Comparison of ENCODE assay signal across 9 mouse cellular contexts in the genomic region with DNA sequence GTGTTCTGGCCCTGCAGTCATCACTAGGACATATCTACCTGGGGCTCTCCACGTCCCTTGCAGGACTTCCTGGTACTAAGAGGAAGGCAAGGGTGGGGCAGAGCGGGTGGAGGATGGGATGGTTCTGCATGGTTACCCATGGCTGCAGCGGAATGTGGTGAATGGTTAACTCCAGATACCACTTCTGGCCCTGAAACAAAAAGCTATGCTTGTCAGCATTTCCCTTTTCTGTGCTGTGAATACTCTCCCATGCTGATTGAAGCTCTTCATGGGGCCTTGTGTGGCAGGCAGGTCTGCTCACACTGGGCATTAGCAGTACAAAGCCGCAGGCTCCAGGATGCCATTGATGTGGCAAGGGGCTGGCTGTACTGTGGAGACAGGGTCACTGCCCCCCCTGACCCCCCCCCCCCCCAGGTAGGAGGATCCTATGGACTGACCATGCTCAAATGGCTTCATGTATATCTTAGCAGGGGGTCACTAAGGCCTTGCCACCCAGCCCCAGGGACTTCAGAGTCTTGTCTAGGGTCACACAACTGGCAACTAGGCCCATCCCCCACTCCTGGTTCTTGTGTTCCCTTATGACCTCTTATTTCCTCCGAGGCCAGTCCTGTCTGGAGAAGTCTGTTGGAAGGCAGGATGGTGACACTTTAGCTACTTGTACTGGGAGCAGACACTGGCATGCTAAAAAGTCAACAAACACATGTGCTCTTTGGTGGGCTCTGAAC.
DNase-seq lines count a peak whose midpoint lies in the region; ATAC-seq and TF ChIP-seq lines count a peak whose summit lies in the region.
"Had no signal": no experiment of that assay in that cellular context is flagged by ENCODE, and none has a peak within 500 bp of the region (broad histone marks: within the 10 kb centered on the region; RNA-seq: fewer than 3 reads in every experiment).

No protein-coding gene starts in this region.

- no peaks in the 10 kb centered on the region for H3K36me3 ChIP-seq in CH12.LX (replicated peaks in 1 of 2; ENCODE audit: control insufficient read depth in 1 of 2, insufficient read depth in 1 of 2, low read length in 1 of 2)
- no peaks in the 10 kb centered on the region for H3K36me3 ChIP-seq in embryonic facial prominence, embryonic 14.5 days (ENCODE audit: control insufficient read depth, insufficient read depth, low read length)
- H3K36me3 ChIP-seq in midbrain, embryonic 12.5 days: no peaks in the 10 kb centered on the region
- no peaks in the 10 kb centered on the region for H3K36me3 ChIP-seq in forebrain, embryonic 12.5 days (replicated peaks)
- H3K36me3 ChIP-seq: heart, embryonic 13.5 days had no signal

- TF ChIP-seq CTCF in CH12.LX (conservative IDR thresholded peaks at IDR 0.05 in 1 of 2, IDR thresholded peaks at IDR 0.05 in 1 of 2; ENCODE audit: low read depth in 2 of 2, low read length in 2 of 2): no peak

- in situ Hi-C loops in CH12.LX (cut with MboI; ENCODE audit: low pct_ligation_motif_present, low pct_unique_long_range_greater_than_20kb, low sequenced_read_pairs): loop anchor here (25.0 kb wide), 1 partner anchor 220 kb away; no protein-coding TSS in a partner anchor

- WGBS in embryonic facial prominence, embryonic 14.5 days: 33% methylated on average over 5 of the region's 5 CpGs
- 27% methylated on average over 5 of the region's 5 CpGs for WGBS in midbrain, embryonic 12.5 days
- 30% methylated on average over 5 of the region's 5 CpGs for WGBS in forebrain, embryonic 12.5 days

- no peak overlapping the region for H3K4me3 ChIP-seq in CH12.LX (replicated peaks in 1 of 3; ENCODE audit: low read depth in 2 of 3, low read length in 2 of 3, poor library complexity in 1 of 3)
- no peak overlapping the region for H3K4me3 ChIP-seq in embryonic facial prominence, embryonic 14.5 days (ENCODE audit: low read depth, low read length)
- H3K4me3 ChIP-seq in midbrain, embryonic 12.5 days: no peak overlapping the region
- no peak overlapping the region for H3K4me3 ChIP-seq in forebrain, embryonic 12.5 days (replicated peaks)
- H3K4me3 ChIP-seq: heart, embryonic 13.5 days had no signal

- peak; percentile 44; the same call in 1 of the 2 replicates for ATAC-seq in embryonic facial prominence, embryonic 14.5 days (ENCODE audit: low read depth)
- 0 out of 2 replicates have a peak, but pooled peaks have one; percentile 27 for ATAC-seq in midbrain, embryonic 12.5 days (ENCODE audit: low FRiP score, low read depth)
- ATAC-seq in forebrain, embryonic 12.5 days (ENCODE audit: low FRiP score): no peak

- no peaks in the 10 kb centered on the region for H3K79me2 ChIP-seq in CH12.LX (replicated peaks; ENCODE audit: control insufficient read depth, extremely low read depth, insufficient read depth, poor library complexity, severe bottlenecking)

- H3K27me3 ChIP-seq in CH12.LX (replicated peaks): peaks cover 2% of the 10 kb centered on the region
- no peaks in the 10 kb centered on the region for H3K27me3 ChIP-seq in embryonic facial prominence, embryonic 14.5 days (replicated peaks; ENCODE audit: control insufficient read depth, insufficient read depth, low read length)
- peaks cover 20% of the 10 kb centered on the region; the same call in 1 of the 2 replicates for H3K27me3 ChIP-seq in midbrain, embryonic 12.5 days
- peaks cover 13% of the 10 kb centered on the region; the same call in 1 of the 2 replicates for H3K27me3 ChIP-seq in forebrain, embryonic 12.5 days

- DNase-seq in CH12.LX (ENCODE audit: extremely low read depth): peak; percentile 81
- DNase-seq in embryonic facial prominence, embryonic 14.5 days (ENCODE audit: low spot score): peak; percentile 36
- DNase-seq in kidney, postnatal 36 days: peak; percentile 85 to 93
- DNase-seq in left cerebral cortex, adult 18-20 months (ENCODE audit: low spot score in 2 of 2): no peak
- DNase-seq in frontal cortex, postnatal 10 days (ENCODE audit: low spot score in 2 of 2): no peak
- DNase-seq in layer of hippocampus, postnatal 25 days (ENCODE audit: extremely low spot score in 1 of 2, low spot score in 1 of 2): no peak

- no peak overlapping the region for H3K9ac ChIP-seq in CH12.LX (ENCODE audit: insufficient read depth, low read depth)
- H3K9ac ChIP-seq in embryonic facial prominence, embryonic 14.5 days (ENCODE audit: low read depth, low read length): no peak overlapping the region
- no peak overlapping the region for H3K9ac ChIP-seq in midbrain, embryonic 12.5 days (replicated peaks)
- H3K9ac ChIP-seq in forebrain, embryonic 12.5 days: no peak overlapping the region
- H3K9ac ChIP-seq: heart, embryonic 13.5 days had no signal

- no peak for TF ChIP-seq POLR2A in CH12.LX (IDR thresholded peaks at IDR 0.05; ENCODE audit: low read depth, low read length)

- dilution Hi-C loops in CH12.LX (cut with MboI; ENCODE audit: extremely low pct_ligation_motif_present, extremely low pct_unique_long_range_greater_than_20kb, low sequenced_read_pairs): no loop called here

- peaks cover 59 to 84% of the 10 kb centered on the region in 2 experiments for H3K4me1 ChIP-seq in CH12.LX (ENCODE audit: control insufficient read depth in 1 of 2, insufficient read depth in 2 of 2)
- H3K4me1 ChIP-seq in embryonic facial prominence, embryonic 14.5 days (ENCODE audit: control insufficient read depth, insufficient read depth, low read length): no peaks in the 10 kb centered on the region
- H3K4me1 ChIP-seq in midbrain, embryonic 12.5 days: peaks cover 26% of the 10 kb centered on the region
- H3K4me1 ChIP-seq in forebrain, embryonic 12.5 days: peaks cover 20% of the 10 kb centered on the region

- H3K9me3 ChIP-seq in CH12.LX (replicated peaks; ENCODE audit: low read length): peaks cover 5% of the 10 kb centered on the region
- no peaks in the 10 kb centered on the region for H3K9me3 ChIP-seq in embryonic facial prominence, embryonic 14.5 days (ENCODE audit: control insufficient read depth, low read length)
- H3K9me3 ChIP-seq in midbrain, embryonic 12.5 days: no peaks in the 10 kb centered on the region
- H3K9me3 ChIP-seq in forebrain, embryonic 12.5 days: no peaks in the 10 kb centered on the region
- H3K9me3 ChIP-seq: heart, embryonic 13.5 days had no signal

- peak; percentile 10 for TF ChIP-seq RAD21 in CH12.LX (IDR thresholded peaks at IDR 0.05; ENCODE audit: low read depth, low read length)

- H3K27ac ChIP-seq in CH12.LX (ENCODE audit: insufficient read depth, low read depth): no peak overlapping the region
- H3K27ac ChIP-seq in embryonic facial prominence, embryonic 14.5 days (replicated peaks; ENCODE audit: low read depth, low read length): no peak overlapping the region
- H3K27ac ChIP-seq in midbrain, embryonic 12.5 days (replicated peaks): no peak overlapping the region
- no peak overlapping the region for H3K27ac ChIP-seq in forebrain, embryonic 12.5 days
- H3K27ac ChIP-seq: heart, embryonic 13.5 days had no signal

- TF ChIP-seq EP300 in CH12.LX (IDR thresholded peaks at IDR 0.05; ENCODE audit: low read length): peak; percentile 83

- H3K4me2 ChIP-seq in CH12.LX (ENCODE audit: insufficient read depth, low read depth, poor library complexity, severe bottlenecking): no peak overlapping the region
- no peak overlapping the region for H3K4me2 ChIP-seq in embryonic facial prominence, embryonic 14.5 days (ENCODE audit: low read depth, low read length)
- H3K4me2 ChIP-seq in midbrain, embryonic 12.5 days (replicated peaks): no peak overlapping the region
- no peak overlapping the region for H3K4me2 ChIP-seq in forebrain, embryonic 12.5 days
- H3K4me2 ChIP-seq: heart, embryonic 13.5 days had no signal

TF ChIP-seq in CH12.LX, 34 proteins besides CTCF, POLR2A, EP300 and RAD21 (continues in another document):
- TF ChIP-seq USF2 (conservative IDR thresholded peaks at IDR 0.05; ENCODE audit: low read depth, low read length) (no peak), TCF12 (IDR thresholded peaks at IDR 0.05; ENCODE audit: low read depth, low read length) (peak; percentile 86), ZKSCAN1 (IDR thresholded peaks at IDR 0.05; ENCODE audit: borderline replicate concordance, low read depth, low read length) (no peak), MXI1 (IDR thresholded peaks at IDR 0.05; ENCODE audit: low read depth, low read length) (no peak), USF1 (IDR thresholded peaks at IDR 0.05; ENCODE audit: low read depth, low read length) (no peak), SMC3 (IDR thresholded peaks at IDR 0.05; ENCODE audit: low read depth, low read length) (0 out of 2 replicates have a peak, but pooled peaks have one; percentile 20), BHLHE40 (IDR thresholded peaks at IDR 0.05; ENCODE audit: low read depth, low read length) (peak; percentile 69), NRF1 (IDR thresholded peaks at IDR 0.05; ENCODE audit: low read depth, low read length) (no peak), NELFE (IDR thresholded peaks at IDR 0.05; ENCODE audit: low read depth, low read length) (no peak), TBP (conservative IDR thresholded peaks at IDR 0.05; ENCODE audit: low read depth, low read length) (0 out of 2 replicates have a peak, but pooled peaks have one; percentile 17), E2F4 (IDR thresholded peaks at IDR 0.05; ENCODE audit: insufficient replicate concordance, low read depth, low read length) (no peak), UBTF (IDR thresholded peaks at IDR 0.05; ENCODE audit: low read depth, low read length) (no peak), CHD1 (IDR thresholded peaks at IDR 0.05; ENCODE audit: low read depth, low read length) (no peak), GABPA (IDR thresholded peaks at IDR 0.05; ENCODE audit: insufficient replicate concordance, low read depth, low read length) (no peak), MYC (IDR thresholded peaks at IDR 0.05; ENCODE audit: low read depth, low read length) (peak; percentile 67; the same call in 1 of the 2 replicates), ZMIZ1 (IDR thresholded peaks at IDR 0.05; ENCODE audit: low read depth, low read length) (no peak), HCFC1 (IDR thresholded peaks at IDR 0.05; ENCODE audit: low read depth, low read length) (0 out of 2 replicates have a peak, but pooled peaks have one; percentile 14), JUND (conservative IDR thresholded peaks at IDR 0.05; ENCODE audit: low read depth, low read length) (0 out of 2 replicates have a peak, but pooled peaks have one; percentile 18), SIN3A (IDR thresholded peaks at IDR 0.05; ENCODE audit: low read length) (peak; percentile 66; the same call in 1 of the 2 replicates), MEF2A (IDR thresholded peaks at IDR 0.05; ENCODE audit: borderline replicate concordance, low read depth, low read length) (peak; percentile 84), ELF1 (IDR thresholded peaks at IDR 0.05; ENCODE audit: low read depth, low read length) (peak; percentile 88), ETS1 (conservative IDR thresholded peaks at IDR 0.05; ENCODE audit: low read depth, low read length) (peak; percentile 92), IRF4 (IDR thresholded peaks at IDR 0.05; ENCODE audit: low read depth, low read length) (peak; percentile 70), MAX (IDR thresholded peaks at IDR 0.05; ENCODE audit: low read length) (0 out of 2 replicates have a peak, but pooled peaks have one; percentile 19), PAX5 (IDR thresholded peaks at IDR 0.05; ENCODE audit: low read length) (peak; percentile 66; the same call in 1 of the 2 replicates)

Comparison
In these comparisons a context has a peak if more than half of its experiments do, and no peak if none do; other contexts are left out.
1. DNase-seq: peak in CH12.LX (single experiment), embryonic facial prominence, embryonic 14.5 days (single experiment) and kidney, postnatal 36 days (2 of 2); none in left cerebral cortex, adult 18-20 months (0 of 2), frontal cortex, postnatal 10 days (0 of 2) and layer of hippocampus, postnatal 25 days (0 of 2).